Mouse (Mus musculus) frontal cortex, adult (tissue): ENCODE data around the gene Ubash3b.

ENCODE experiments used
- ATAC-seq: cut with Nextera tagmentation; 2 replicates; pipeline ENCODE4 v1.9.2; 2017; ENCODE audit warnings: mild to moderate bottlenecking, moderate library complexity, mixed read lengths; ENCODE audit not compliant: low TSS enrichment

The Ubash3b gene

DNA sequence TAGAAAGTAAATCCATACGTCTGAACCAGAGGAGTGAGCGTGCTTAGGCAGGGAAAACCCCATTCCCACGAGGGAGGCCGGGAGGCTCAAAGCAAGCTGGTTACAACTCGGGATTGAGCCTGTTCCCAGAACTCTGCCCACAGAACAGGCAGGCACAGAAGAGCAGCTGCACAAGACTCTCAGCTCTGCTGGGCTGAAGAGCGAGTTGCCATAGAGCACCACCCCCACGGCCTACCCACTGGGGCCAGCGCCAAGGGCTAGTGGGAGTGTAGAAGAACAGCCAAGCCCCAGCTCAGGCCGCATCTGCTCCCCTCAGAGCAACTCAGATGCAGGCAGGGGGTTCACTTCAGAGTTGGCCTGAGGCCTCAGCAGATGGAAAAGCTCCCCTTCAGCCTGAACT lies 107.3 kb downstream of the Ubash3b start:
- peak; percentile 90 for ATAC-seq

DNA sequence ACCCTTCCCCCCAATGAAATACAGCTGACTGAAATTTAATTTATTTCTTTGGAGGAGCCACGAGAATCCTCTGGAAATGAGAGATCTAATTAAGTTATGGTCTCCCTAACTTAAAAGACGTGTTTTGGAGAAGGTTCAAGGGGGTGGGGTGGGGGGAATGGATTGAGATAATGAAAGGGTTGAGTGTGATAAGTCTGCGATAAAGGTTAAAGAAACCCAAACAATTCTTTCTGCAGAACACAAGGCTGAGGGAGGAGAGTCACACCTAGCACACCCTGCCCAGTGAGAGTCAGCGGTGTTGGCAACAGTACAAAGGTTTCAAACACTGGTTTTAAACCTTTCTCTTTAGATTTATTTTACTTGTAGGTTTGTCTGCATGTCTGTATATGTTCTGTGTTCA lies 108.0 kb downstream of the Ubash3b start:
- ATAC-seq = no peak

DNA sequence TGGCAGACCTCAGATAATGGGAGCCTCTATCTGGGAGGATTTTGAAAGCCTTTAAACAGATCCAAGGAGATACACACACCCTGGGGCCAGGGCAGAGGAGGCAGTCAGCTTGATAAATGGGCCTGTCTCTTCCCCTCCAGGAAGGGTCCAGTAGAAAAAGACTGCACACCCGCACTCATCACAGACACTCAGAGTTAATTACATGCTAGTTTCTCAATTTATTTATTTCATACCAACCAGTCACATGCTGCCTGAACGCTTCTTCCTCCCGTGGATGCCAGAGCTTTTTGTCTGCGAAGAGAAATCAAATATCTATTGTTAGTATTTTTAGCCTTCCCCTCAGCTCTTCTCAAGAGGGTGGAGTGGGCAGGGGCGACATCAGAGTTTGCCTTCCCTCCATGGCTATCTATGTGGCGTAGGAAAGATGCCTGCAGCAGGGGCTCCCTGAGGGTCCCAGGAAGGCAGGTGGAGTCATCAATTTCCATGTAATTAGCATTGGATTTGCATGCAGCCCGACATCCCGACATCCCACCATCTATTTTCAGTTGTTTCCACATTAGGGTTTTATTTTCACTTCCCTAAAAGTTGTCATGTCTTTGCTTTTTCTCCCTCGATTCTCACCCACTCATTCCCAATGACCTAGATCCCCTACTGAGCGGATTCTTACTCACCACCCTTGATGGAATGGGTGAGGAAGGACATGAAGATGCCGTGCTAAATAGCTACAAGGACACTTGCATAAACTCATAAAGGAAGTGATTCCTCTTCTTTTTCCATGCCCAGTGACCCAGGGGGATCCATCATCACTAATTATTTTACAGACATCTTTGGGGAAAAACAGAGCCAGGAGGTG lies 110.2 kb downstream of the Ubash3b start:
- ATAC-seq = no peak; the same call in 1 of the 2 replicates

DNA sequence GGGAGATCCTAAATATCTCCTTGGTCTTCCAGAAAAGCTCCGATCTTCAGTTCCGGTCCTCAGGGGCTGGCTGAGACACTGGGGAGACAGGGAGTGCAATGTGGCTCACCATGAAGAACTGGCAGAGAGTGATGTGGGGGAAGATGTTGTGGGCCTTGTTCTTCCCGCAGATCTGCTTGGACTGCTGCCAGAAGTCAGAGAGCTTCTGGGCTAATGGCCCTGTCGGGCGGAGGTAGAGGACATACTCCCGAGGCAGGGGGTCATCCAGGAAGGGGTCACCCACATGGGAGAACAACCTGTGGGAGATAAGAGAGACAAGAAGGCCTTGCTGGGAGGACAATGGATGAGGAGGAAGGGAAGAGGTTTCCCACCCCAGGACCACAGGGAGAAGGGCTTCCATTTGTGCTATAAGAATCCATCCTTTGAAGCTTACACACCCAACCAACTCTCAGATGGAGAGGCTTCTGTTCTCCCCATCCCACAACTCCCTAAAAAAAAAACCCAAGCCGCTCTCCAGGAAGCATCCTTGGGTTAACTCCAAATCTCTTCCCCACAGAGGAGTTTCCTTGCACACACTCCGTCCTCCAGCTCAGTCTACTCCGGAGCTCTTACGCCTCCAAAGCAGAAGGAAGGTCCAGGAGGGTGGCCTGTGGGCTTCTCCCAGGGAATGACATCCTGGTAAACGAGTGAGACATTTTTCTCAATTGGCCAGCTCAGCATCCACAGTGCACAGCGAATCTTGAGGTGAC lies 111.0 kb downstream of the Ubash3b start:
- ATAC-seq = peak; percentile 53

GRCm38 (mm10) chr9:41049282-41049681 lies 112.2 kb downstream of the Ubash3b start:
- ATAC-seq = no peak

DNA sequence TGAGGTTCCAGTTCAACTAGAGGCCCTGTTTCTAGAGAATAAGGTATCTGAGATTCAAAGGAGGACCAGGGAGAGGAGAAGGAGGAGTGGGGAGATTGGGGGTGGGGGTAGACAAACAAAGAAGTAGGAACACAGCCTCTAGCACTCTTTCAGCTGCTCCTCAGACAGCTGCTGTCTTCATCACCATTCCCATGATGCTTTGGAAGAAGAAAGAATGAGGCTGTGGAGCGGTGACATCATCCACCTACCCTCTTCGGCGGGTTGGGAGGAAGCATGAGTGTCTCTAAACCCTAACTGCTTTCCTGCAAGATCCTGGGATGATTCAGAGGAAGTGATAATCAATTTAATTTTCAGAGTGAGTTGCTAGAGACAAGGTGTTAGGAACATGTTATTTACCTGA lies 112.7 kb downstream of the Ubash3b start:
- ATAC-seq = peak; percentile 50

DNA sequence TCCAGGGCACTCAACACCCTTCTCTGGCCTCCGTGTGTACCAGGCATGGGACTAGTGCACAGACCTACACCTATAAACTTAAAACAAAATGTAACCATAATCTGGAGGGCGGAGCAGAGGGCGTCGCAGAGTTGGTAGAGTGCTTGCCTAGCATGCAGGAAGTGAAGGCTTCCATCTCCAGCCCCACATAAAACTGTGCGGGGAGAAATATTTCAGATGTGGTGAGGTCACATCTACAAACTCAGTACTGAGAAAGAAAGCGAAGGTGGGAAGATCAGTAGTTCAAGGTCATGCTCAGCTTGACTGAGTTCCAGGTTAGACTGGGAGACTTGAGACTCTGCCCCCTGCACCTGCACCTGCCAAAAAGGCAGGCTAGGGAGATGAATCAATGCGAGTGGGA lies 113.3 kb downstream of the Ubash3b start:
- ATAC-seq = no peak

DNA sequence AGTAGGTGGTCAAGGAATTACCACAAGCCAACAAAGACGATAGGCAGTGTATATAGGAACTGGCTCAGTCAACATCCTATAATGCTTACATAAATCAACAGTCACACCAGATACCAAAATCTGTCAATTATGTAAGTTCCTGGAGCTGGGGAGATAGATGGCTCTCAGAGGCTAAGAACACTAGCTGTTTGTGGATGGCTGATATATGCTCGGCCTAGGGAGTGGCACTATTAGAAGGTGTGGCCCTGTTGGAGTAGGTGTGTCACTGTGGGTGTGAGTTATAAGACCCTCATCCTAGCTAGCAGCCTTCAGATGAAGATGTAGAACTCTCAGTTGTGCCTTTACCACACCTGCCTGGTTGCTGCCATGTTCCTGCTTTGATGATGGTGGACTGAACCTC lies 113.8 kb downstream of the Ubash3b start:
- ATAC-seq = no peak

DNA sequence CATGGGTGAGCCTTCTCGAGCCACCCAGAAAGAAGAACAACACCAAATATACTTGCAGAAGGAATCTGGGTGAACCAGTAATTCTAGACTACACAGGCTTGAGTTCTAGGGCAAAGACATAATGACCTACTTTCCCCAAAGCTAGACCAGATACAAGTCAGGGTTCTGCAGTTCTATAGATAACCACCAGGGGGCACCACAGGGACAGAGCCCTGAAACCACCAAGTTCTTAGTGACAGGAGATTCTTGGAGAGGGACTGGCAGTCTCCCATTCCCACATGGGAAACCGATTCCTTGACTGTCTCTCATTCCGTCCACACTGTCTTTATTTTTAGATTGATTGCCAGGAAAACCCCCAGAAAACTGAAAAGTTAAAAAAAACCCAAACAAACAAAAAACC lies 116.9 kb downstream of the Ubash3b start:
- peak; percentile 71; the same call in 1 of the 2 replicates for ATAC-seq

GRCm38 (mm10) chr9:41043641-41044040 lies 117.9 kb downstream of the Ubash3b start:
- ATAC-seq = no peak

GRCm38 (mm10) chr9:41041404-41041803 lies 120.1 kb downstream of the Ubash3b start:
- ATAC-seq = no peak

DNA sequence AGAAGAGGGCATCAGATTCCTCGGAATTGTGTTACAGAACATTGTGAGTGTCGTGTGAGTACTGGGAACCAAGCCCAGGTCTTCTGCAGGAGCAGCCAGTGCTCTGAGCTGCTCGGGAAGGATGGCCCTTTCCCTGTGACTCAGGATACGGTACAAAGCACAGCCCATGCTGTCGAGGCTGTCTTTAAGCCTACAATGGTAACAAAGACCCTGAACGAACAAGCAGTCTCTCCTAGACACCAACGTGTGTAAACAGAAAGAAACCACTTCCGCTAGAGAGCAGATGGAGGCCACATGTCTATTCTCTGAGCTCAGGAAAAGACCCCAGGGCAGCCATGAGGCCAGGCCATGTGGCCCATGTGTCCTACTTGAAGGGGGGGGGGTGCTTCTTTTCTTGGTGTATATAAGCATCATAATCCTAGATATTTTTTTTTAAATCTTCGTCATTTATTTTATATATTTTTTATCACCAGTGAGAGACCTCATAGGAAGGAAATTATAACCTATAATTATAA lies 123.3 kb downstream of the Ubash3b start:
- ATAC-seq = no peak

- no peak for ATAC-seq
Measured at GRCm38 (mm10) chr9:41031590-41032489, 129.7 kb downstream of the Ubash3b start.

- no peak; the same call in 1 of the 2 replicates for ATAC-seq
Measured at GRCm38 (mm10) chr9:41029827-41030226, 131.7 kb downstream of the Ubash3b start.

DNA sequence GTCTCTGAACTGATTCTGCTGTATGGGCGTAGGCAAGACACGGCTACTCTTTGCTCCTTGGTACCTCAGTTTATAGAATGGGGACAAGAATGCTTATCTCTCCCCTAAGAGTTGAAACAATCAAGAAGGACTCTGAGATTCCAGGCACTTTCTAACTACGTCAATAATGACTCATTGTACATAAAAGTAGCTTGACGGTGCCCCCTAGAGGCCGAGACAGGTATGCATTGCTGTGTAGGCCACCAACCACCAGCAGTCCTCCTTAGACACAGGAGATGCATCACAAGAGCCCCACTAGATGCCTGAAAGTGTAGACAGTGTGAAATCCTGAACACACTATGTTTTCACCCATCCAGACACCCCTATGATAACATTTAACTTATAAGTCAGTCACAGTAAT lies 133.0 kb downstream of the Ubash3b start:
- ATAC-seq = peak; percentile 57; the same call in 1 of the 2 replicates

GRCm38 (mm10) chr9:41021690-41022089 lies 139.8 kb downstream of the Ubash3b start:
- ATAC-seq = no peak

DNA sequence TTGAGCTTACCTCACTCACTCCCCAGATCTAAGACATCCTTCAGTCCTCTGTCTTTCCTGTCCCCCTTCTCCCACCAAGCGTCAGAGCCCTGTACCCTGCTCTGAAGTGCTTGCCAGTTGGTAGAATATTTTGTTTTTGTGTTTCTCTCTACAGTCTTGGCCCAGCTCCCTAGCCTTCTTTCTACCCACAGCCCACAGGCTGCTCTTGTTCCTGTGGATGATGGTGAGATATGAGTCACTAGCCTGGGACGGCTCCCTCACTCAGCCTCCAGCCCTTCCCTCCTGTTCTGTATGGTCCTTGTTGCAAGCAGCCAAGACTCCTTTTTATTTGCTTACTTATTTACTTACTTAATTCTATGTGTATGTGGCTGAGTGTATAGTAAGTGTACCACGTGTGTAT lies 141.0 kb downstream of the Ubash3b start:
- ATAC-seq = peak; percentile 98

- ATAC-seq = peak; percentile 76
Measured at GRCm38 (mm10) chr9:41014512-41014911, 147.0 kb downstream of the Ubash3b start.

- ATAC-seq = no peak
Measured at GRCm38 (mm10) chr9:41012456-41012855, 149.0 kb downstream of the Ubash3b start.

DNA sequence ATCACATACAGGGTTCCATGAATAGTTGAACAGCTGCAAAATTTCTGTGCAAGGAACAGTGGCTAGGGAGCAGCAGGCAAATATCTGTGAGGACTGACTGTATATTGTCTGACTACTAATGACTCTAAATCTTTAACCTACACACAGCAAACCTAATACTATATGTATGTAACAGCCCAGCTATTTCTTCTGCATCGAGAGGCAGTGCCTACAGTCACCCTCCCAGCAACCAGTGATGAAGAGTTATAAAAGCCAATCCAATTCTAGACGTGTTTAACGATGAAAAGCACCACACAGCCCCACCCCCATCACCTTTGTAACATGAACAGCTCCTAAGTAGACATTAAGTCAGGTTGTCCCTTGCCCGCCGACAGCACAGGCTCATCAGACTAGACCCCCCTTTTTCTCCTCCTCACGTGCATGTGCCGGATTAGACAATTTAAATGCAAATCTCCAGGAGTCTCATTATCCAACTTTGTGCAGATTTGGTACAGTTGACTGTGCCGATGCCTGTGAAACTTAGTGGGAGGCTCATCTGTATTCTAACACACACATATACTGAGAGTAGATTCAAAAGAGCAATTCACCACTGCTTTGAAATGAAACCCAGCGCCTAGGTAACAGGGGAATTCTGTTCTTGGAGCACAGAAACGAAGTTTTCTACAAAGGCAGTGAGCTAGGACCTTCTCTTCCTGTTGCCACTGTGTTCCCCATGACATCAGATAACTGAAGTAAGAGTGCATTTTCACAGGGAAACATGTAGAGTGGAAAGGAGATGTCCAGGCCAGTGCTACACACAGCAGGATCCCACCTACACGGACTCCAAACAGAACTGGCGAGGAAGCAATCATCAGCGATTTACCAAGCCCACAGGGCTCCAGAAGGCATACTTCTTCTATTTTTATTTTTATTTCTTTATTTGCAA lies 149.7 kb downstream of the Ubash3b start:
- peak; percentile 78 for ATAC-seq

- no peak for ATAC-seq
Measured at GRCm38 (mm10) chr9:41007785-41008184, 153.7 kb downstream of the Ubash3b start.
